Mouse (Mus musculus): ENCODE results near the gene Spef1. TPM values are rescaled to one million over a fixed set of nuclear protein-coding genes. Genes with fewer than 3 reads are reported as not detected.
A peak's percentile ranks its signal among the peaks of the same experiment; 100 is the strongest.

Spef1 gene
- total and polyA plus RNA-seq, 3 experiments, result 0.34 to 1.2 (median 1.0) TPM

DNA sequence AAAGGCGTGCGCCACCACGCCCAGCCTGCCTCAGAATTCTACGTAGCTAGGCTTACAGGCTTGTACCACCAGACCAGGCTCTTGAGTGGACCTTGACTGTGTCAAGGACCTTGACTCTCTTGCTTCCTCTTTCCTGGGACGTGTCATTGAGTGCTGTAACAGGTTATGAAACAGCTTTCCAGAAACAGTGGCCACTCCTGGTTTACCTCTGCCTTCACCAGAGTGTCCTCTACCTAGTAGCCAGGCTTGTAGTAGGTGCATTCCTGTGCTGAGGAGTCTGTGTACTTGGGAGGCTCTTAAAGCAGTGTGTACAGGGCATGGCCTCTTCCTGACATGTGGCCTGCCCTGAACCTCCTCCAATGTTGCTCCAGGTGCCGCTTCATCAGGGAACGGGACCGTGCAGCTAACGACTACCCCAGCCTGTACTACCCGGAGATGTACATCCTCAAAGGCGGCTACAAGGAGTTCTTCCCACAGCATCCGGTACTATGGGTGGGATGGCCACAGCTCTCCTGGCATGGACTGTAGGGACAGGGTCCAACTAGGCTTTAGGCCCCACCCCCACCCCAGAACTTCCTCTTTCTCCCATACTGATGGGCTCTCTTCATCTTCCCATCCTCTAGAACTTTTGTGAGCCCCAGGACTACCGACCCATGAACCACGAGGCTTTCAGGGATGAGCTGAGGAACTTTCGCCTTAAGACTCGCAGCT, 9.7 kb upstream of the Spef1 start:
- DNase-seq (ENCODE audit: extremely low read depth), result no peak
- Histone ChIP-seq H3K36me3 (replicated peaks in 1 of 2; ENCODE audit: control insufficient read depth in 1 of 2, insufficient read depth in 1 of 2, low read length in 1 of 2) (peaks cover 30 to 84% of the 10 kb centered on the region in 2 experiments), H3K4me2 (ENCODE audit: insufficient read depth, low read depth, poor library complexity, severe bottlenecking) (no peak overlapping the region), H3K27me3 (replicated peaks) (no peaks in the 10 kb centered on the region), H3K9ac (ENCODE audit: insufficient read depth, low read depth) (no peak overlapping the region), H3K79me2 (replicated peaks; ENCODE audit: control insufficient read depth, extremely low read depth, insufficient read depth, poor library complexity, severe bottlenecking) (no peaks in the 10 kb centered on the region), H3K27ac (ENCODE audit: insufficient read depth, low read depth) (no peak overlapping the region; the same call in 1 of the 2 replicates), H3K4me1 (ENCODE audit: control insufficient read depth in 1 of 2, insufficient read depth in 2 of 2) (peaks cover 16 to 54% of the 10 kb centered on the region in 2 experiments), H3K9me3 (replicated peaks; ENCODE audit: low read length) (peaks cover 20% of the 10 kb centered on the region), H3K4me3 (replicated peaks in 1 of 3; ENCODE audit: low read depth in 2 of 3, low read length in 2 of 3, poor library complexity in 1 of 3) (no peak overlapping the region)
- dilution Hi-C loops (cut with MboI; ENCODE audit: extremely low pct_ligation_motif_present, extremely low pct_unique_long_range_greater_than_20kb, low sequenced_read_pairs) (no loop called here), in situ Hi-C loops (cut with MboI; ENCODE audit: low pct_ligation_motif_present, low pct_unique_long_range_greater_than_20kb, low sequenced_read_pairs) (no loop called here)
- TF ChIP-seq CTCF (conservative IDR thresholded peaks at IDR 0.05 in 1 of 2, IDR thresholded peaks at IDR 0.05 in 1 of 2; ENCODE audit: low read depth in 2 of 2, low read length in 2 of 2), result no peak
- TF ChIP-seq NRF1 (IDR thresholded peaks at IDR 0.05; ENCODE audit: low read depth, low read length), result no peak
- no peak for TF ChIP-seq EP300 (IDR thresholded peaks at IDR 0.05; ENCODE audit: low read length)
- no peak for TF ChIP-seq JUN (IDR thresholded peaks at IDR 0.05; ENCODE audit: insufficient read depth, low read depth, low read length)
- no peak for TF ChIP-seq PAX5 (IDR thresholded peaks at IDR 0.05; ENCODE audit: low read length)
- TF ChIP-seq MXI1 (IDR thresholded peaks at IDR 0.05; ENCODE audit: low read depth, low read length), result no peak
- no peak for TF ChIP-seq USF2 (conservative IDR thresholded peaks at IDR 0.05; ENCODE audit: low read depth, low read length)
- no peak for TF ChIP-seq SIN3A (IDR thresholded peaks at IDR 0.05; ENCODE audit: low read length)
- TF ChIP-seq JUND (conservative IDR thresholded peaks at IDR 0.05; ENCODE audit: low read depth, low read length), result no peak
- no peak for TF ChIP-seq RAD21 (IDR thresholded peaks at IDR 0.05; ENCODE audit: low read depth, low read length)
- TF ChIP-seq MEF2A (IDR thresholded peaks at IDR 0.05; ENCODE audit: borderline replicate concordance, low read depth, low read length), result no peak

DNA sequence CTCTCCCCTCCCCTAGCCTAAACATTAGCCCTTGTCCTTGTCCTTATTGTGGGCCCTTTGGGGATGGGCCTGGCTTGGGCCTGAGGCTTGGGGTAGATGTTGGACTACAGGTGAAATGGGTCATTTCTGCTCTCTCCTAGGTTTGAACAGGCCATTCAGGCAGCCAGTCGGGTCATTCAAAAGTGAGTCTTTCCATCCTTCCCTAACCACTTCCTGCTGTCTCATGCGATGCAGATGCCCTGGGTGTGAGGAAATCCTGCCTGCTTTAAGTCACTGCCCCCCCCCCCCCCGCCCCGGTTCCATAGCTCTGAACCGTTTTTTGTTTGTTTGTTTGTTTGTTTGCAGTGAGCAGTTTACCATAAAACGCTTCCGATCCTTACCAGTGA, 3.9 kb upstream of the Spef1 start:
- dilution Hi-C loops (cut with MboI; ENCODE audit: extremely low pct_ligation_motif_present, extremely low pct_unique_long_range_greater_than_20kb, low sequenced_read_pairs), result no loop called here
- in situ Hi-C loops (cut with MboI; ENCODE audit: low pct_ligation_motif_present, low pct_unique_long_range_greater_than_20kb, low sequenced_read_pairs), result no loop called here
- Histone ChIP-seq H3K4me1 (ENCODE audit: control insufficient read depth in 1 of 2, insufficient read depth in 2 of 2) (peaks cover 26 to 74% of the 10 kb centered on the region in 2 experiments), H3K36me3 (replicated peaks in 1 of 2; ENCODE audit: control insufficient read depth in 1 of 2, insufficient read depth in 1 of 2, low read length in 1 of 2) (peaks cover 23 to 45% of the 10 kb centered on the region in 2 experiments), H3K9me3 (replicated peaks; ENCODE audit: low read length) (no peaks in the 10 kb centered on the region), H3K27ac (ENCODE audit: insufficient read depth, low read depth) (peak overlapping the region; percentile 72), H3K9ac (ENCODE audit: insufficient read depth, low read depth) (no peak overlapping the region), H3K4me2 (ENCODE audit: insufficient read depth, low read depth, poor library complexity, severe bottlenecking) (peak overlapping the region; percentile 51; the same call in 1 of the 2 replicates), H3K27me3 (replicated peaks) (no peaks in the 10 kb centered on the region), H3K4me3 (replicated peaks in 1 of 3; ENCODE audit: low read depth in 2 of 3, low read length in 2 of 3, poor library complexity in 1 of 3) (no peak overlapping the region), H3K79me2 (replicated peaks; ENCODE audit: control insufficient read depth, extremely low read depth, insufficient read depth, poor library complexity, severe bottlenecking) (no peaks in the 10 kb centered on the region)
- no peak for DNase-seq (ENCODE audit: extremely low read depth)
- TF ChIP-seq EP300 (IDR thresholded peaks at IDR 0.05; ENCODE audit: low read length), result no peak
- TF ChIP-seq JUND (conservative IDR thresholded peaks at IDR 0.05; ENCODE audit: low read depth, low read length), result no peak
- TF ChIP-seq JUN (IDR thresholded peaks at IDR 0.05; ENCODE audit: insufficient read depth, low read depth, low read length), result no peak
- TF ChIP-seq ZNF384 (IDR thresholded peaks at IDR 0.05; ENCODE audit: low read depth, low read length), result no peak
- TF ChIP-seq E2F4 (IDR thresholded peaks at IDR 0.05; ENCODE audit: insufficient replicate concordance, low read depth, low read length), result no peak
- no peak for TF ChIP-seq MYC (IDR thresholded peaks at IDR 0.05; ENCODE audit: low read depth, low read length)
- TF ChIP-seq CHD2 (IDR thresholded peaks at IDR 0.05; ENCODE audit: low read length), result no peak
- TF ChIP-seq MAZ (IDR thresholded peaks at IDR 0.05; ENCODE audit: low read depth, low read length), result no peak
- no peak for TF ChIP-seq MAFK (IDR thresholded peaks at IDR 0.05; ENCODE audit: insufficient replicate concordance, low read length)
- TF ChIP-seq ZMIZ1 (IDR thresholded peaks at IDR 0.05; ENCODE audit: low read depth, low read length), result 0 out of 2 replicates have a peak, but pooled peaks have one; percentile 27
- TF ChIP-seq BHLHE40 (IDR thresholded peaks at IDR 0.05; ENCODE audit: low read depth, low read length), result 0 out of 2 replicates have a peak, but pooled peaks have one; percentile 12
- no peak for TF ChIP-seq ETS1 (conservative IDR thresholded peaks at IDR 0.05; ENCODE audit: low read depth, low read length)
- no peak for TF ChIP-seq CTCF (conservative IDR thresholded peaks at IDR 0.05 in 1 of 2, IDR thresholded peaks at IDR 0.05 in 1 of 2; ENCODE audit: low read depth in 2 of 2, low read length in 2 of 2)
- TF ChIP-seq ELF1 (IDR thresholded peaks at IDR 0.05; ENCODE audit: low read depth, low read length), result 0 out of 2 replicates have a peak, but pooled peaks have one; percentile 9
- no peak for TF ChIP-seq ZC3H11A (IDR thresholded peaks at IDR 0.05; ENCODE audit: low read depth, low read length)
- TF ChIP-seq RCOR1 (conservative IDR thresholded peaks at IDR 0.05; ENCODE audit: low read depth, low read length), result 0 out of 2 replicates have a peak, but pooled peaks have one; percentile 47
- TF ChIP-seq POLR2A (IDR thresholded peaks at IDR 0.05; ENCODE audit: low read depth, low read length), result no peak
- TF ChIP-seq UBTF (IDR thresholded peaks at IDR 0.05; ENCODE audit: low read depth, low read length), result no peak
- no peak for TF ChIP-seq USF1 (IDR thresholded peaks at IDR 0.05; ENCODE audit: low read depth, low read length)
- no peak for TF ChIP-seq KAT2A (IDR thresholded peaks at IDR 0.05; ENCODE audit: insufficient replicate concordance, low read length)
- no peak for TF ChIP-seq RAD21 (IDR thresholded peaks at IDR 0.05; ENCODE audit: low read depth, low read length)
- no peak for TF ChIP-seq ZKSCAN1 (IDR thresholded peaks at IDR 0.05; ENCODE audit: borderline replicate concordance, low read depth, low read length)
- 0 out of 2 replicates have a peak, but pooled peaks have one; percentile 13 for TF ChIP-seq MXI1 (IDR thresholded peaks at IDR 0.05; ENCODE audit: low read depth, low read length)
- no peak for TF ChIP-seq MEF2A (IDR thresholded peaks at IDR 0.05; ENCODE audit: borderline replicate concordance, low read depth, low read length)
- peak; percentile 25; the same call in 1 of the 2 replicates for TF ChIP-seq HCFC1 (IDR thresholded peaks at IDR 0.05; ENCODE audit: low read depth, low read length)
- no peak for TF ChIP-seq USF2 (conservative IDR thresholded peaks at IDR 0.05; ENCODE audit: low read depth, low read length)
